Mouse (Mus musculus) heart, adult 2 months (tissue): Measurements from ENCODE around the gene Mprip.

Experiments
- CTCF ChIP-seq: fragments of 200-600 bp; IDR thresholded peaks from 2 replicates; pipeline ENCODE4 v1.8.1; 2022; ENCODE audit warnings: antibody characterized with exemption, mild to moderate bottlenecking, moderate library complexity
- EP300 ChIP-seq: fragments of 200-500 bp; IDR thresholded peaks from 2 replicates; pipeline ENCODE4 v1.6.1; 2011; ENCODE audit warnings: low read depth, low read length, control low read depth; ENCODE audit not compliant: insufficient read depth
- POLR2A ChIP-seq: fragments of 200-500 bp; IDR thresholded peaks from 2 replicates; pipeline ENCODE4 v1.6.1; 2011; ENCODE audit warnings: mild to moderate bottlenecking, low read depth, low read length, control low read depth; ENCODE audit not compliant: insufficient read depth

DNA sequence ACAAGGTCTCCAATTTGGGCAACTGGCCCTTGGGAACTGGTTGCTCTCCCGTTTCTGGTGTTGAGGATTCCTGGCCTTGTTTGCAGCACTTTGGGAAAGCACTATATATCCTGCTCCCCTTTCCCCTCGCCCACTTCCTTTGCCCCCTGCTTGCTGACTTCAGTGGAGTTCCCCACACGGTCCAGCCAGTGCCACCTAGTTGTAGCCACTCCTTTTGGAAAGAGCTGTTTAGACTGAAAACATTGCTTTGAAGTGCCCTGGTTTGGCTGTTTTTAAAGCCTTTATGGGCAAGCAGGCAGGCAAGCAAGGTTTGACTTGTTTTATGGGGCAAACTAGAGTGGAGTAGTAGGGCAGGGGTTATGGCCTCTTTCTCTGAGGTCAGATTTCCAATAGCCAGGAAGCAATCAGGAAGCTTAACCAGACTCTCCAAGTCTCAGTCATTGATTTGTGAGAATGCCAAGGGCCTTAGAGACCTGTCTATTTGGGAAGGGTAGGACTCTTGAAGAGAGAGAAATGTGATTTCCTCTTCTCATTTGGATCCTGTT is 2.7 kb downstream of the Mprip start:
- TF ChIP-seq POLR2A (no peak), EP300 (no peak), CTCF (no peak)
